Comparison of ENCODE assay signal across 21 mouse cellular contexts in the genomic region with DNA sequence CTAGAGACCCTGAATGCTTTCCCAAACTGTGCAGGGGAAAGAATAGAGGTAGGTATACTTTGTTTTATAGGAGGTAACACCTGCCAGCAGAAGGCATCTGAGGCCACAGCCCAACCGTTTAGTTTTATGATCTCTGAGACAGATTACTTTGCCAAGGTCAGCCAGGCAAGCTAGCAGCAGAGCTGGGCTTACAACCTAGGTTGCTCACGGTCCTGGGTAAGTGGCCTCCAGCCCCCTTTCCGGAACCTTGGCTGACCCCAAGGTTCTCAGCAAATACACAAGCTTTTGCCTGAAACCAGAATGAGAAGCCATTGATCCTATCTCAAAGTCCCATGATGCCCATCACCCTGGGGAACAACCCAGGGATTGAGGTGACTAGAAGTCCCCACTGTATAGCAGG. TPM values are rescaled to one million over a fixed set of nuclear protein-coding genes. Genes with fewer than 3 reads are reported as not detected.
DNase-seq lines count a peak whose midpoint lies in the region; ATAC-seq and TF ChIP-seq lines count a peak whose summit lies in the region.
"Had no signal": no experiment of that assay in that cellular context is flagged by ENCODE, and none has a peak within 500 bp of the region (broad histone marks: within the 10 kb centered on the region; RNA-seq: fewer than 3 reads in every experiment).

No protein-coding gene starts in this region.

- no peak overlapping the region for H3K4me3 ChIP-seq in kidney, embryonic 14.5 days (ENCODE audit: low read length)
- H3K4me3 ChIP-seq in intestine, embryonic 14.5 days (ENCODE audit: low read depth, low read length), result no peak overlapping the region
- no peak overlapping the region for H3K4me3 ChIP-seq in kidney, postnatal 0 days (replicated peaks; ENCODE audit: low read depth, low read length)
- H3K4me3 ChIP-seq in stomach, embryonic 14.5 days (ENCODE audit: low read depth, low read length), result no peak overlapping the region
- H3K4me3 ChIP-seq in midbrain, embryonic 16.5 days (ENCODE audit: low read depth, low read length), result no peak overlapping the region
- H3K4me3 ChIP-seq: embryonic facial prominence, embryonic 12.5 days; heart, embryonic 13.5 days; midbrain, embryonic 13.5 days; neural tube, embryonic 12.5 days had no signal

- peak; percentile 50 for DNase-seq in kidney, adult 18-20 months
- no peak for DNase-seq in intestine, embryonic 14.5 days (ENCODE audit: low spot score)
- no peak for DNase-seq in kidney, postnatal 0 days (ENCODE audit: low spot score)
- DNase-seq in spleen, postnatal 4 days (ENCODE audit: low spot score in 2 of 2), result no peak
- no peak for DNase-seq in layer of hippocampus, adult 8-10 months (ENCODE audit: low spot score in 2 of 2)
- DNase-seq: cerebellum, postnatal 10 days; gastrocnemius, postnatal 36 days; heart, postnatal 4 days; left cerebral cortex, postnatal 4 days; lung, embryonic 14.5 days; right cerebral cortex, postnatal 14 days; thymus, postnatal 14 days had no signal

- H3K36me3 ChIP-seq in kidney, embryonic 14.5 days (ENCODE audit: control insufficient read depth, insufficient read depth, low read length), result no peaks in the 10 kb centered on the region
- 0 out of 2 replicates have a peak, but pooled peaks cover under 1% of the 10 kb centered on the region for H3K36me3 ChIP-seq in intestine, embryonic 14.5 days (ENCODE audit: control insufficient read depth, insufficient read depth, low read length)
- H3K36me3 ChIP-seq in kidney, postnatal 0 days (ENCODE audit: insufficient read depth, low read length), result 0 out of 2 replicates have a peak, but pooled peaks cover 3% of the 10 kb centered on the region
- H3K36me3 ChIP-seq in stomach, embryonic 14.5 days (ENCODE audit: control insufficient read depth, insufficient read depth, low read length), result 0 out of 2 replicates have a peak, but pooled peaks cover under 1% of the 10 kb centered on the region
- H3K36me3 ChIP-seq in midbrain, embryonic 16.5 days (ENCODE audit: control insufficient read depth, insufficient read depth, low read length), result no peaks in the 10 kb centered on the region
- H3K36me3 ChIP-seq: embryonic facial prominence, embryonic 12.5 days; midbrain, embryonic 13.5 days; neural tube, embryonic 12.5 days had no signal

- no peak overlapping the region for H3K27ac ChIP-seq in kidney, embryonic 14.5 days (ENCODE audit: low read depth, low read length)
- peak overlapping the region; percentile 57 for H3K27ac ChIP-seq in intestine, embryonic 14.5 days (ENCODE audit: low read depth)
- H3K27ac ChIP-seq in kidney, postnatal 0 days, result peak overlapping the region; percentile 93
- peak overlapping the region; percentile 41; the same call in 1 of the 2 replicates for H3K27ac ChIP-seq in stomach, embryonic 14.5 days (ENCODE audit: low read length)
- no peak overlapping the region for H3K27ac ChIP-seq in midbrain, embryonic 16.5 days (ENCODE audit: low read length)
- H3K27ac ChIP-seq: embryonic facial prominence, embryonic 12.5 days; heart, embryonic 13.5 days; midbrain, embryonic 13.5 days; neural tube, embryonic 12.5 days had no signal

- no peaks in the 10 kb centered on the region for H3K9me3 ChIP-seq in kidney, embryonic 14.5 days (ENCODE audit: control insufficient read depth, low read length)
- no peaks in the 10 kb centered on the region for H3K9me3 ChIP-seq in intestine, embryonic 14.5 days (ENCODE audit: control insufficient read depth, low read length)
- H3K9me3 ChIP-seq in kidney, postnatal 0 days (replicated peaks; ENCODE audit: low read length), result no peaks in the 10 kb centered on the region
- no peaks in the 10 kb centered on the region for H3K9me3 ChIP-seq in stomach, embryonic 14.5 days (ENCODE audit: control insufficient read depth, low read depth, low read length)
- H3K9me3 ChIP-seq in midbrain, embryonic 16.5 days (replicated peaks; ENCODE audit: control insufficient read depth, low read length, poor library complexity, severe bottlenecking), result no peaks in the 10 kb centered on the region
- H3K9me3 ChIP-seq: embryonic facial prominence, embryonic 12.5 days; heart, embryonic 13.5 days; midbrain, embryonic 13.5 days; neural tube, embryonic 12.5 days had no signal

- WGBS in kidney, embryonic 14.5 days, result 15% methylated on average over 3 of the region's 3 CpGs
- 63% methylated on average over 3 of the region's 3 CpGs for WGBS in intestine, embryonic 14.5 days
- 24% methylated on average over 3 of the region's 3 CpGs for WGBS in kidney, postnatal 0 days
- 47% methylated on average over 3 of the region's 3 CpGs for WGBS in stomach, embryonic 14.5 days
- WGBS in midbrain, embryonic 16.5 days, result 88% methylated on average over 3 of the region's 3 CpGs

- no peak for TF ChIP-seq CTCF in kidney, postnatal 0 days (IDR thresholded peaks at IDR 0.05; ENCODE audit: low read depth)

- H3K9ac ChIP-seq in kidney, embryonic 14.5 days (ENCODE audit: low read depth, low read length), result no peak overlapping the region
- H3K9ac ChIP-seq in intestine, embryonic 14.5 days (ENCODE audit: low read length), result no peak overlapping the region
- H3K9ac ChIP-seq in kidney, postnatal 0 days (ENCODE audit: low read depth, low read length), result no peak overlapping the region
- no peak overlapping the region for H3K9ac ChIP-seq in stomach, embryonic 14.5 days (replicated peaks; ENCODE audit: low read depth, low read length)
- H3K9ac ChIP-seq in midbrain, embryonic 16.5 days (ENCODE audit: low read depth, low read length), result no peak overlapping the region
- H3K9ac ChIP-seq: embryonic facial prominence, embryonic 12.5 days; heart, embryonic 13.5 days; lung, embryonic 14.5 days; midbrain, embryonic 13.5 days; neural tube, embryonic 12.5 days had no signal

- no peaks in the 10 kb centered on the region for H3K27me3 ChIP-seq in kidney, embryonic 14.5 days (ENCODE audit: control insufficient read depth, insufficient read depth, low read length)
- H3K27me3 ChIP-seq in intestine, embryonic 14.5 days (replicated peaks; ENCODE audit: control insufficient read depth, insufficient read depth, low read length), result no peaks in the 10 kb centered on the region
- no peaks in the 10 kb centered on the region for H3K27me3 ChIP-seq in kidney, postnatal 0 days (ENCODE audit: insufficient read depth, low read length)
- no peaks in the 10 kb centered on the region for H3K27me3 ChIP-seq in stomach, embryonic 14.5 days (ENCODE audit: control insufficient read depth, insufficient read depth, low read length)
- H3K27me3 ChIP-seq in midbrain, embryonic 16.5 days (ENCODE audit: control insufficient read depth, insufficient read depth, low read depth, low read length), result no peaks in the 10 kb centered on the region
- H3K27me3 ChIP-seq: embryonic facial prominence, embryonic 12.5 days; heart, embryonic 13.5 days; midbrain, embryonic 13.5 days; neural tube, embryonic 12.5 days had no signal

- no peak overlapping the region for H3K4me2 ChIP-seq in kidney, embryonic 14.5 days (replicated peaks; ENCODE audit: low read depth, low read length)
- no peak overlapping the region for H3K4me2 ChIP-seq in intestine, embryonic 14.5 days (ENCODE audit: low read length)
- H3K4me2 ChIP-seq in kidney, postnatal 0 days (ENCODE audit: low read length), result peak overlapping the region; percentile 63; the same call in 1 of the 2 replicates
- H3K4me2 ChIP-seq in stomach, embryonic 14.5 days (replicated peaks; ENCODE audit: low read depth, low read length), result no peak overlapping the region
- no peak overlapping the region for H3K4me2 ChIP-seq in midbrain, embryonic 16.5 days (ENCODE audit: low read length)
- H3K4me2 ChIP-seq: embryonic facial prominence, embryonic 12.5 days; heart, embryonic 13.5 days; lung, embryonic 14.5 days; midbrain, embryonic 13.5 days; neural tube, embryonic 12.5 days had no signal

- no peak for ATAC-seq in kidney, embryonic 14.5 days (ENCODE audit: low FRiP score, low TSS enrichment)
- no peak for ATAC-seq in intestine, embryonic 14.5 days (replicated peaks; ENCODE audit: low FRiP score, low TSS enrichment, low read depth)
- no peak for ATAC-seq in kidney, postnatal 0 days (replicated peaks; ENCODE audit: low FRiP score, low read depth)
- ATAC-seq in stomach, embryonic 14.5 days (ENCODE audit: insufficient number of reproducible peaks, insufficient read depth, low FRiP score, low read depth), result no peak
- ATAC-seq in midbrain, embryonic 16.5 days, result no peak
- ATAC-seq: activated CD4-positive, CD25-positive, alpha-beta regulatory T cell, adult 4 months; midbrain, embryonic 13.5 days had no signal

- peaks cover 87% of the 10 kb centered on the region for H3K4me1 ChIP-seq in kidney, embryonic 14.5 days (ENCODE audit: control insufficient read depth, insufficient read depth, low read length)
- H3K4me1 ChIP-seq in intestine, embryonic 14.5 days (replicated peaks; ENCODE audit: control insufficient read depth, insufficient read depth, low read length), result peaks cover 44% of the 10 kb centered on the region
- H3K4me1 ChIP-seq in kidney, postnatal 0 days (replicated peaks; ENCODE audit: insufficient read depth, low read length), result peaks cover 74% of the 10 kb centered on the region
- H3K4me1 ChIP-seq in stomach, embryonic 14.5 days (ENCODE audit: control insufficient read depth, insufficient read depth, low read length), result peaks cover 82% of the 10 kb centered on the region
- no peaks in the 10 kb centered on the region for H3K4me1 ChIP-seq in midbrain, embryonic 16.5 days (ENCODE audit: control insufficient read depth, insufficient read depth, low read length)
- H3K4me1 ChIP-seq: midbrain, embryonic 13.5 days had no signal

RNA-seq across cellular contexts. Expression of a gene that starts 9.0 kb away (rescaled TPM):
- polyA plus RNA-seq in kidney, embryonic 14.5 days (2014; fragmentation: Nextera tagmentation; extraction: Ambion mirVana), result 87.8 and 108 TPM in 2 replicates
- 104 and 110 TPM in 2 replicates for polyA plus RNA-seq in intestine, embryonic 14.5 days (2014; fragmentation: Nextera tagmentation; extraction: Ambion mirVana)
- 183 and 227 TPM in 2 replicates for polyA plus RNA-seq in kidney, postnatal 0 days (2015; fragmentation: Nextera tagmentation; extraction: Ambion mirVana)
- polyA plus RNA-seq in stomach, embryonic 14.5 days (2014; fragmentation: Nextera tagmentation; extraction: Ambion mirVana), result 104 and 120 TPM in 2 replicates
- 6.3 and 8.7 TPM in 2 replicates for polyA plus RNA-seq in midbrain, embryonic 16.5 days (2015; fragmentation: Nextera tagmentation; extraction: Ambion mirVana)
- 100 to 1,000 TPM; 109 to 165 (median 131) TPM for total RNA-seq in layer of hippocampus, adult 8-10 months (2022)

RNA-seq across cellular contexts. Expression of a gene that starts 22.1 kb away (rescaled TPM):
- polyA plus RNA-seq in kidney, embryonic 14.5 days (2014; fragmentation: Nextera tagmentation; extraction: Ambion mirVana), result 66.8 and 69.4 TPM in 2 replicates
- 65.2 and 67.2 TPM in 2 replicates for polyA plus RNA-seq in intestine, embryonic 14.5 days (2014; fragmentation: Nextera tagmentation; extraction: Ambion mirVana)
- 83.0 and 83.1 TPM in 2 replicates for polyA plus RNA-seq in kidney, postnatal 0 days (2015; fragmentation: Nextera tagmentation; extraction: Ambion mirVana)
- 65.0 and 67.6 TPM in 2 replicates for polyA plus RNA-seq in stomach, embryonic 14.5 days (2014; fragmentation: Nextera tagmentation; extraction: Ambion mirVana)
- polyA plus RNA-seq in midbrain, embryonic 16.5 days (2015; fragmentation: Nextera tagmentation; extraction: Ambion mirVana), result 86.7 and 90.0 TPM in 2 replicates
- 10 to 100 TPM; 40.4 to 45.8 (median 44.8) TPM for total RNA-seq in layer of hippocampus, adult 8-10 months (2022)

RNA-seq across cellular contexts. Expression of a gene that starts 26.1 kb away (rescaled TPM):
- 7.1 and 8.4 TPM in 2 replicates for polyA plus RNA-seq in kidney, embryonic 14.5 days (2014; fragmentation: Nextera tagmentation; extraction: Ambion mirVana)
- 11.6 and 17.4 TPM in 2 replicates for polyA plus RNA-seq in intestine, embryonic 14.5 days (2014; fragmentation: Nextera tagmentation; extraction: Ambion mirVana)
- polyA plus RNA-seq in kidney, postnatal 0 days (2015; fragmentation: Nextera tagmentation; extraction: Ambion mirVana), result 22.8 and 23.3 TPM in 2 replicates
- polyA plus RNA-seq in stomach, embryonic 14.5 days (2014; fragmentation: Nextera tagmentation; extraction: Ambion mirVana), result 7.0 and 19.1 TPM in 2 replicates
- 7.5 and 8.2 TPM in 2 replicates for polyA plus RNA-seq in midbrain, embryonic 16.5 days (2015; fragmentation: Nextera tagmentation; extraction: Ambion mirVana)
- 10 to 100 TPM in 1 of 4 experiments, 1 to 10 TPM in 2, not detected in 1; 8.4 to 15.8 (median 9.9) TPM for total RNA-seq in layer of hippocampus, adult 8-10 months (2022)

RNA-seq across cellular contexts. Expression of a gene that starts 29.7 kb away (rescaled TPM):
- polyA plus RNA-seq in kidney, embryonic 14.5 days (2014; fragmentation: Nextera tagmentation; extraction: Ambion mirVana), result 0.12 and 0.20 TPM in 2 replicates
- polyA plus RNA-seq in intestine, embryonic 14.5 days (2014; fragmentation: Nextera tagmentation; extraction: Ambion mirVana), result 1.7 and 1.9 TPM in 2 replicates
- polyA plus RNA-seq in kidney, postnatal 0 days (2015; fragmentation: Nextera tagmentation; extraction: Ambion mirVana), result 0.46 and 0.62 TPM in 2 replicates
- polyA plus RNA-seq in stomach, embryonic 14.5 days (2014; fragmentation: Nextera tagmentation; extraction: Ambion mirVana), result 1.1 and 2.0 TPM in 2 replicates
- 0.93 and 1.1 TPM in 2 replicates for polyA plus RNA-seq in midbrain, embryonic 16.5 days (2015; fragmentation: Nextera tagmentation; extraction: Ambion mirVana)
- 10 to 100 TPM; 11.1 to 12.6 (median 11.9) TPM for total RNA-seq in layer of hippocampus, adult 8-10 months (2022)

RNA-seq across cellular contexts. Expression of a gene that starts 31.7 kb away (rescaled TPM):
- polyA plus RNA-seq in kidney, embryonic 14.5 days (2014; fragmentation: Nextera tagmentation; extraction: Ambion mirVana), result not detected in 2 replicates
- polyA plus RNA-seq in intestine, embryonic 14.5 days (2014; fragmentation: Nextera tagmentation; extraction: Ambion mirVana), result 0.07 and 10.4 TPM in 2 replicates
- polyA plus RNA-seq in kidney, postnatal 0 days (2015; fragmentation: Nextera tagmentation; extraction: Ambion mirVana), result not detected in 2 replicates
- 0.14 and 6.6 TPM in 2 replicates for polyA plus RNA-seq in stomach, embryonic 14.5 days (2014; fragmentation: Nextera tagmentation; extraction: Ambion mirVana)
- polyA plus RNA-seq in midbrain, embryonic 16.5 days (2015; fragmentation: Nextera tagmentation; extraction: Ambion mirVana), result 0.04 TPM in 1 of 2 replicates, not detected in the other
- total RNA-seq in layer of hippocampus, adult 8-10 months (2022), result under 1 TPM; 0.34 to 0.67 (median 0.42) TPM
- total RNA-seq: adrenal gland, postnatal 36 days; gastrocnemius, postnatal 36 days; heart, postnatal 4 days had no signal
- polyA plus RNA-seq: activated CD4-positive, CD25-positive, alpha-beta regulatory T cell, adult 4 months; midbrain, embryonic 13.5 days had no signal

Comparison
In these comparisons a context has a peak if more than half of its experiments do, and no peak if none do; other contexts are left out.
1. H3K27ac ChIP-seq: peak in intestine, embryonic 14.5 days (single experiment), kidney, postnatal 0 days (single experiment) and stomach, embryonic 14.5 days (single experiment); none in kidney, embryonic 14.5 days (single experiment) and midbrain, embryonic 16.5 days (single experiment).